Mouse (Mus musculus) left cerebral cortex, postnatal 36 days (tissue): ENCODE measurements around the gene Carmil3. TPM values are rescaled to one million over a fixed set of nuclear protein-coding genes. Genes with fewer than 3 reads are reported as not detected.

Experiments used
- DNase-seq, 2 experiments: peaks; one replicate each; pipeline ENCODE4 v3.0.0; 2021 to 2022; ENCODE audit warnings: low spot score in 2 of 2, mixed read lengths in 1 of 2
- intact Hi-C: fragments of 180-260 bp; cut with DNase I; formaldehyde crosslinking; loops from one replicate; pipeline ENCODE4 v1.15.1; 2025
- total RNA-seq, 2 experiments: library from RNA; stranded (reverse); gene quantifications; 2 replicates each; pipeline ENCODE4 v1.2.3; 2021

The Carmil3 gene
- total RNA-seq, 2 experiments from 2014 or later = 34.4 to 63.1 TPM

DNA sequence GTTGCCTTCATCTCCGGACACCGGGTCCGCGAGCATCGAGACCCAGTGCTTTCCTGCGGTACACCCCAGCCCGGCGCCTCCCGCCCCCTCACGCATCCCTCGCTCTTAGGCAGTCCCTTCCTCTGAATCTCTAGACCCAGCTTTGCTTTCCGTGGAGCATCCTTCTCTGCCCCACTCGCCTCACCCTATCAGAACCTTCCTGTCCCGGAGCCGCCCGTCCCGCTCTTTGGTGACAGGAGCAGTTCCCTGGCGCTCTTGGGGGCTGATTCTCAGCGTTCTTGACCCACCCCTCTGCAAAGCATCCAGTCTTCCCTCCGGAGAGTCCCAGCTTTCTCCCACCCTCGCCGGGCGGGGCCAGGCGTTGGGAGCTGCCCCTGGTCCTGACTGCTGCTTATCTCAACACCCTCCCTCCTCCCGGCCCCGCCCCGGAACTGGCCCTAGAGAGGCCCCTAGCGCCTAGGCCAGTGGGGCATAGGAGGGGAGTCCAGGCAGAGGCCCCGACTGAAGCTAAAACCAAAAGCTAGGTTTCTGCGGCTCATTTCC is 911 bp downstream of the Carmil3 start:
- DNase-seq = peak in 1 of 2 experiments; percentile 63
- intact Hi-C loops = no loop called here

DNA sequence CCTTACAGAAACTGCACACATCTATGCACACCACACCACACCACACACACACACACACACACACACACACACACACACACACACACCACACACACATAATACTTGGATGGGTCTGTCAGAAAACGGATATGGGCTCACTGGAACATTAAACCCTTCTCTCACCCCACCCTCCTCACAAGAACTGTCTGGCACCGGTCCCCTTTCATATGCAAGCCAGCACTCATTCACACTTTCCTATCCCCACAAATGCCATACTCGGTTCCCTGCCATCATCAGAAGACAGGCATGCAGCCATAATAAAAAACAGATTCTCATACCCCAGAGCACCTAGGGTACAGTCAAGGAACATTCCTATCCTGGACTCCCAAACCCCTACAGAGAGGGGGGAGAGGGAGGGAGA is 1.7 kb downstream of the Carmil3 start:
- DNase-seq = no peak
- intact Hi-C loops = no loop called here

DNA sequence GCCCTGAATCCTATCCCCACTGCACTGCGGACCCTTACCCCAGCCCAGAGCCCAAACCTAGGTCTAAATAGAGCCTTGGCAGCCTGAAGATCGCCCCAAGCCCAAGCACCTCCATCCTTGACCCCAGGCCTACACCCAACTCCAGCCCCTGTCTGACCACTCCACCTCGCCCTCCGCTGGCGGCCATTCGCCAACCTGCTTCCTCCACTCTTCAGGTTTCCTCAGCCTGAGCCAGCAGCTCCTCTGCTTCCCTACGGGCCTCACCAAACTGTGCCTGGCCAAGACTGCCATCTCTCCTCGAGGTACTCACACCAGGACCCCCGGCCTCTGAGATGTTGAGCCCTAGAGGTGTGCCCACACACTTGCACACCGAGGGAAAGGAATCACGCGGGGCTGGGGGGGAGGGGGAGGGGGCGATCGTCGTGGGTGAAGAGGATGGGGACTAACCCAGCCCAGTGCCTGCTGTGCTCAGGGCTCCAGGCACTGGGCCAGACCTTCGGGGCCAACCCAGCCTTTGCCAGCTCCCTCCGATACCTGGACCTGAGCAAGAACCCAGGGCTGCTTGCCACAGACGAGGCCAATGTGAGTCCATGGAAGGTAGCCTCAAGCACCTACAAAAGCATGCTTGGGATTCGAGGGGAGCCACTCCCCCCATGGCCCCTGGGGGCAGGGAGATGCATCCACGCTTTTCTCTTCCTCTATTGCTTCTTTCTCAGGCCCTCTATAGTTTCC is 5.2 kb downstream of the Carmil3 start:
- intact Hi-C loops = loop anchor here (5.0 kb wide), 1 partner anchor 47 kb away; the partner anchor contains the start of gene Pck2
- DNase-seq = no peak

DNA sequence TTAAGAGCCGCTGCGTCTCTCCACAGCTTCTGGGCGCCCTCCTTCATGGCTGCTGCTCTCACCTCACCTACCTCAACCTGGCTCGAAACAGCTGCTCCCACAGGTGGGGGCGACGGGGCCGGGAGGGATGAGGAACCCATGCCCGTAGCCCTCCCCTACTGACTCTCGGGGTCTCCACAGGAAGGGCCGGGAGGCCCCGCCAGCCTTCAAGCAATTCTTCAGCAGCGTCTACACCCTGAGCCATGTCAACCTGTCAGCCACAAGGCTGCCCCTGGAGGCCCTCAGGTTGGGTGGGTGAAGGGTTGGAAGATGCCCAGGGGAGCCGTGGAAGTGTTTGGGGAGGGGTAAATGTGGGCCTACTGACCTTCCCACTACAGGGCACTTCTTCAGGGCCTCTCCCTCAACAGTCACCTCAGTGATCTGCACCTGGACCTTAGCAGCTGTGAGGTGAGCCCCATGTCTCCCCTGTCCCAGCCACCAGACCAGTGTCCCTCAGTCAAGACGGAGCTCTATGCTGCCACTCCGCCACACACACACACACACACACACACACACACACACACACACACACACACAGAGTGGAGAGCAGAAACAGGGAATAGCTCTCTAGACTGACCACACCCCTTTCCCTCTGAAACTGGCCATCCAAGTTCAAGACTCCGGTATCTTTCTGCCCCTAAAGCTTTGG is 6.5 kb downstream of the Carmil3 start:
- intact Hi-C loops = loop anchor here (1.0 to 5.0 kb wide), 2 partner anchors 45 to 60 kb away; partner anchors contain the start of gene Pck2
- no peak for DNase-seq

DNA sequence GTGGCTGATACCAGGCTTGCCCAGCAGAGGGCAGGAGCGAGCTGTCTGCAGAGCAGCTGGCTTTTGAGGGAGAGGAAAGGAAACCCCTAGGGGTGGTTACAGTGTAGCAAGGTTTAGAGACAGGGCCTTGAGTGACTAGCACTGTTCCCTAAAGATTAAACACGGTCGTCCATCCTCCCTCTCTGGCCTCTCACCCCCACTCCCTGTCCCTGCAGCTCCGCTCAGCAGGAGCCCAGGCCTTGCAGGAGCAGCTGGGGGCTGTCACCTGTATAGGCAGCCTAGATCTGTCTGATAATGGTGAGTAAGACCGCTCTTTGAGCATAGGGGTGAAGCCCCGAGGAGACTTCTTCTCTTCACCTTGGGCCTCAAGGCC is 7.0 kb downstream of the Carmil3 start:
- intact Hi-C loops = loop anchor here (1.0 to 5.0 kb wide), 2 partner anchors 45 to 60 kb away; partner anchors contain the start of gene Pck2
- DNase-seq = peak; percentile 81 to 82

DNA sequence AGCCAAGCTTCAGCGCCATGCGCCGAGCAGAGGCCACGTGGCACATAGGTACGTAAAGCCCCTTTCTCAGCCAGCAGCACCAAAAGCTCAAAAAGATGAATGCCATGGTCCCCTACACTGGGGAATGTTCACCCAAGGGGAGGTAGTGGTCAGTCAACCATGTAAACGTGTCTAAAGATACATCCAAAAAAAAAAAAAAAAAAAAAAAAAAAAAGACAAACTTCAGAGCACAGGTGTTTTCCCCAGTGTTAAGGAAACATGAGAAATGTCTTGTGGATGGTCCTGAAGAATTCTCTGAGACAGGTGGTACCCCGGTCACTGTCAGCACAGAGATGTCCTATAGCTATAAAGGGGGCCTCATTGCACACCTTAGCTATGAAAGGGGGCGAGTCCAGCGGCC is 15.2 kb downstream of the Carmil3 start:
- DNase-seq = no peak
- intact Hi-C loops = no loop called here

DNA sequence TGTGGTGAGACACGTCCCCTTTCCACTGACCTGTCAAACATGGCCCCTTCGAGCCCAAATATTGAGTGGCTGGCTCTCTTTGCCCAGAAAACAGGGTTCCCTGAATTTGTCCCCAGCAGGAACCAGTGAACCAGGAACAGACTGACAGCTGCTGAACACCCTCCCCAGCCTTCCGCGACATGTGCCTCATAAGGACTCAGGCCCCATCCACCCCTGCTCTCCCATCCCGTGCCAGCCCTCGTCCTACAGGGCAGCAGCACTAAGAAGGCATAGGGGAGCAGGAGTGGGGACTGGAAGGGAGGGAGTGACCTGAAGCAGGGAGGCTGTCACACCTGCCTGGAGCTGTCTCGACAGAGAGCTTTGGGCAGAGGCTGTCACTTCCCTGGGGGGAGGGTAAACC is 17.4 kb downstream of the Carmil3 start:
- DNase-seq = no peak
- intact Hi-C loops = no loop called here

DNA sequence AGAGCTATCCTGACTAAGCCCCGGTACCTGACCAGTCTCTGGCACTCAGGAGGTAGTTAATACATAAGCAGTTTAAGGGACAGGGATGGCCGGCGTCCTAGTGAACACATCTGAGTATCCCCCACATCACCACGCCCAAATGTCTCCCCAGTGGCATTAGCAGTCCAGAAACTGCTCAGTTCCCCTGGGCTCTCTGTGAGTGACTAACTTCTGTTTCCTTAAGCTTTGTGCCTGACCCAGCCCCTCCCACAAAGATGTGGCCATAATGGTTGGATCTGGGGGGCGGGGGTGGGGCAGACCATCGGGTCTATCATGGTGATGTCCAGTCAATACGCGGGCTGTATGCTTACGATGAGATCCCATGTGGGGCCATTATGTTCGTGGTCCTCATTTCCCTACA is 19.1 kb downstream of the Carmil3 start:
- intact Hi-C loops = no loop called here
- no peak for DNase-seq

DNA sequence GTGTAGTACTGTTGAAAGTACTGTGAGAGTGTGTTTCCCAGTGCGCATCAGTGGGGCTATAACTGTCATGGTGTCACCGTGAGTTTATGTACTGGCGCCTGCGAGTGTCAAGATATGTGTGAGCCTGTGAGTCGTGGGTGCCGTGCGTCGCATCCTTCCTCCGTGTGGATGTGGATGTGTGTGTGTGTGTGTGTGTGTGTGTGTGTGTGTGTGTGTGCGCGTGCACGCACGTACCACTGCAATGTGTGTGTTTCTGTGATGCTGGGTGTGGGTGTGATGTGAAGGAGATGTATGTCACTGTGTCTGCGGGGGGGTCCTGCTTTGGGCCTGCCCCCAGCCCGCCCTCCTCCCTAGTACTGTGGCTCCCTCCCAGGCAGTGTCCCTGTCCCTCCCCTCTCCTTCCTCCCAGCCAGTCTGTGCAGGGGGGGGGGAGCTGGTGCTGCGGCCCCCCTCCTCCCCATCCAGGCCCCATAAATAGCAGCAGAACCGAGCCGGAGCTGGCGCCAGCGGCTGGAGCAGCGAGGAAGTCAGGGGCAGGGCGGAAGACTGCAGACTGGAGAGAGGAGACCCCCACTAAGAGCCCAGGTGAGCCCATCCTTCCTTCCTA is 19.8 kb downstream of the Carmil3 start, which contains the start of gene Cpne6:
Gene Cpne6, plus strand, starts transcription at position 321 of the 607 bp plus-strand sequence.
- intact Hi-C loops = no loop called here
- peak; percentile 57 to 60 for DNase-seq

DNA sequence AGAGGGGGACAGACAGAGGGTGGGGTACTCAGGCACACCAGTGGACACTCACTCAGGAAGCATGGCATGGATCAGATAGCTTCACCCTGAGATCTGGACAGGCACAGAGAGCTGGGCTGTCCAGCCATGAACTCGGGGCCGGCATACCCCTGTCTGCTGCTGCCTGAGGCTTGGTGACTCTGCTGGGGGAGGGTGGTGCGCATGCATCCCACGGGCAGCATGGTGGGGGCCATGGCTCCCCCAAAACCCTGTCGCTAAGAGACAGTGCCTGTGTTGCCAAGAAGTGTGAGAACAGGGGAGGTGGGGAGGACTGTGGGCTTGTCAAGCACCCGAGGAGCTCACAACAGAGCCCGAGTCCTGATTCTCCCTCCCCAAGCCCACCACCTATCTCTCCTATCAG is 20.6 kb downstream of the Carmil3 start:
- DNase-seq = peak; percentile 66 to 70
- intact Hi-C loops = no loop called here

DNA sequence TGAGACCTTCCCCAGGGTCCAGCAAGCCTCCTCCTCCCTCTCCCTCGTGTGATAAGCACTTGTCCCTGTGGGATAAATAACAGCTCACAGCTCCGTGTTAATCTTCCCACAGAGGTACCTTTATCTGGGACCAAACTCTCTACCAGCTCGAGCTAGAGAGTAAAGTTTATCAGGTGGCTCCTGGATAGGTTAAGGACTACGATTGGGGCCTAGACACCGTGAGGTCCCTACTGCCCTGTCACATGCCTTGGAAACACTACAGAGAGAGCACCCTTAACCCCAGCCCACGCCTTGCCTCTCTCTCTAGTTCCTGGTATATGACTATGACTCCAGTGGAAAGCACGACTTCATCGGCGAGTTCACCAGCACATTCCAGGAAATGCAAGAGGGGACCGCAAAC is 23.5 kb downstream of the Carmil3 start:
- no peak for DNase-seq
- intact Hi-C loops = no loop called here

DNA sequence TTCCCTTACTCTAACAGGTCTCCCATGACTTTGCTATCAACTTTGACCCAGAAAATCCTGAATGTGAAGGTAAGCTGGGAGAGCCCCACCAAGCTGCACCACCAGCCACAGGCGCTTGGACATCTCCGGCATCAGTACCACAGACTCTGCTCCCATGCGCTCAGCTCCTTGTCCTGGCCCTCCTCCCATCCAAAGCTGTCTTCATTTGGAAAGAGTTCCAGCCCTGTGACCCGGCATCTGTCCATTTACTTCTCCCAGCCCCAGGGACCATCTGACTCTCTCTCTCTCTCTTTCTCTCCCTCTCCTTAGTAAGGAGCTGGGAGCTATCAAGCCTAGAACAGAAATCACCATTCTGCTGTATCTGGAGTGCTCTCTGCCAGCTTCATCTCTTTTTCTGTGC is 25.4 kb downstream of the Carmil3 start:
- DNase-seq = no peak
- intact Hi-C loops = no loop called here

DNA sequence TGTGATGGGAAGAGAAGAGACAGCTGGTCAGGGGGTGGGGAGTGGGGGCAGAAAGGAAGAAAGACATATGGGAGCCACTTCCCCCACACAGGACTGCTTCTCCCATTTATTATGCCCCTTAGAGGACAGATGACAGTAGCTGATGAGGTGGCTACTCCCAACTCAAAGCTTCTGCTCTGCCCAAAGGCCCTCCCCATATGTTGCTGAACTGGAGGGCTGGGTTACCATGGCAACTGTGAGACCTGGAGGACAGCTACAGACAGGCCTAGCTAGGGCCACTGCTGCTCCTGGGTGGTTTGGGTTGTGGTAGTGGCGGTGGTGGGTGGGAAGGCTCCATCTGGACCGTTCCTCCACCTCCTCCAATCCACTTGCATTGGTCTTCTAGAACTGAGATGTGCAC is 28.4 kb downstream of the Carmil3 start:
- peak; percentile 77 to 81 for DNase-seq
- intact Hi-C loops = no loop called here

DNA sequence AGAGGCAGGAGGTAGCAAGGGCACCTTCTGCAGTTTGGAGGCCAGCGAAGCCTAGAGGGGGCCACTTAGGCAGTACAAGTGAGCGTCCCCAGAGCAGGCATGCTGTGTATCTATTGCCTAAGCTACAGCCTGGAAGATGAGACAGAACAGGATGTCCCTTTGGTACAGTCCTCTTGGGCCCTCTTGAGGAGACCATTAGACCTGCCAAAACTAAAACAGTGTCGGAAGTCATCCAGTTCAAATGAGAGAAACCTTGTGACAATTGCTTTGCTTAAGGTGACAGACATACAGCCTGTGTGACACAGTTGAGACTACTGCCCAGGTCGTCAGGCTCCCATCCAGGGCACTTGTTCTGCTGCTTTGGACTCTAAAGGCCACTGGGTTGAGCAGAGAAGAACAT is 29.2 kb downstream of the Carmil3 start:
- DNase-seq = no peak
- intact Hi-C loops = no loop called here

DNA sequence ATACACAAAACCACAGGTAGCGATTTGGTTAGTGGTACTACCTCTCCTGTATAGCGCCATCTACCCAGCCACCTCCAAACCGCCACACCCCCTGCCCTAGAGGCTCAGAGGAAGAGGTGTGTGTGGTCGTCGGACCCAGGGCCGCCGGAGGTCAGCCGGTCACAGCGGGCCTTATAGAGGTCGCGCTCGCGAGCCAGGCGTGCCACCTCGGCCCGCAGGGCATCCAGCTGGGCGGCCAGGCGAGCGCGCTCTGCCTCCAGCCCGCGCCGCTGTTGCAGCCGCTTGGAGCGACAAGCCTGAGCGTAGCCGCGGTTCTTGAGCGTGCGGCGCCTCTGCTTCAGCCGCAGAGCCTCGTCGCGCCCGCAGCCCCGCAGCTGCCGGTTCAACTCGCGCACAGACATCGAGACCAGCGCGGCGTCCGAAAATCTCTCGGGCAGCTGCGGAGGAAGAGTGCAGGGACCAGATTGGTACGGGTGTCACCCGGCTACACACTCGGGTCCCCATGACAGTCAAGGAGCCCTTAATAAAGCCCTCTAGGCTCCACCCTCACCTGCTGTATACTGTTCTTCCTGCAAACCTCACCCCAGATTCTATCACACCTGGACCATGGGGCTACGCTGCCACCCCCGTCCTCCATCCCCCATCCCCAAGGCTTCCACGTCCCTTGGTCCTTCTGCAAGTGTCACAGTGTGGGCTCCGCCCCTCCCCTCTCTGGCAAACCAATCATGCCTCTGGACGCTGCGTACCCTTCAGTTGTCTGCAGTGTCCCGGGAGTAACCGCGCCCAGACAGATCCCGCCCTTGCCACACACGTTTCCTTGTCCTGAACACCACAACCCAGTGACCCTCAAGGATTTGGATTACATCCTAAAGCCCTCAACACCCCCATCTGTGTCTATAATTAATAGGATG is 30.3 kb downstream of the Carmil3 start:
- intact Hi-C loops = no loop called here
- peak; percentile 52 to 65 for DNase-seq

DNA sequence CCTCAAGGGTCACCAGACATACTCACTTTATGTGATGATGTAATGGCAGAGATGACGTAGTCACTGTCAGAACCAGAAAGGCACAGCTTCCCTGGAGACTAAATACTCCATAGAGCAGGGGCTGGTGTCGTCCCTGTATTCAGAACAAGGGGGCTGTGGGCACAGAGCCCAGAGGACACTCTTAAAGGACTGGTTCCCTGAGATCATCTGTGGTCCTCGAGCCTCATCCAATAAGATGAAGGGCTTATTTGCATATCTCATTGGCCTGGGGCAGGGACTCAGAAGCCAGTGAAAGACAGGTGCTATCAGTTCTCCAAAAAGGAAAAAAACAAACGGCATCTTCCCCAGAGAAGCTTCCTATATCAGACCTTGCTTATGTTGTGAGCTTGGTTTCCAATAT is 33.6 kb downstream of the Carmil3 start:
- intact Hi-C loops = no loop called here

DNA sequence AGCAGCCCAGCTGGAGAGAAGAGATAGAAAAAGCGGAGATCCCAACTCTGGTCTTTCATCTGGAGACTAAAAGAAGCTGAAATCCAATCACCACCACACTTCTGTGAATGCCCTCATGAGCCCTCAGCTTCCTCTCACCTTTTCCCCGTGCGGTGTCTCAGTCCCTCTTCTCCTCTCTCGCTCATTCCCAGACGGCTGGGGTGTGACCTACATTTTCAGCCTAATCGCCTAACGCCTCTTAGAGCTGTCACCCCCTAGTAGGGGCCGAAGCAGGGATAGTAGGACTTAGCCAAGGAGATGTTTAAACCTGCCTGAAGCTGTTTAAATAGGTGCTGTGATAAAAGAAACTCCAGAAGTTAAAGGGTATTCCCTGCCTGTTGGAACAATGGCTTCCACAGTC is 34.3 kb downstream of the Carmil3 start, which contains the start of gene Nrl:
Gene Nrl, minus strand, starts transcription at position 197 of the 400 bp plus-strand sequence.
- intact Hi-C loops = no loop called here
- no peak for DNase-seq

More for the DNA sequence above, 33.6 kb downstream of the Carmil3 start:
- DNase-seq = no peak

DNA sequence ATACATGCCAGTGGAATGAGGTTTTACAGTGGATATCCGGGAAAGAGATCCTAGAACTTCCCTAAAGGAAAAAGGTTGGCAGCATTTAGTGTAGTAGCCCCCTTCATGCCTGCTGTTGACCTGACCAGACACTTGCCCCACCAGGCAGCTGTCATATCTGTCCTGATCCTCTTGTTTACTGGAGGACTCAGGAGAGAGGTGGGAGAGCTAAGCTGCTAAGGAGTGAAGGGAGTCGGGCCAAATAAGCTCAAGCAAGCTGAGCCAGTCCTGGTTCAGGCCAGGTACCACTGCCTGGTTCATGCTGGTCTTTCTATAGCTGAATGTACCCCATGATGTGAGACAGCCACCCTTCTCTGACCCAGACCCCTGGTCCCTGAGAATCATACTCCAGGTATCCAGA is 36.2 kb downstream of the Carmil3 start:
- DNase-seq = no peak
- intact Hi-C loops = no loop called here

DNA sequence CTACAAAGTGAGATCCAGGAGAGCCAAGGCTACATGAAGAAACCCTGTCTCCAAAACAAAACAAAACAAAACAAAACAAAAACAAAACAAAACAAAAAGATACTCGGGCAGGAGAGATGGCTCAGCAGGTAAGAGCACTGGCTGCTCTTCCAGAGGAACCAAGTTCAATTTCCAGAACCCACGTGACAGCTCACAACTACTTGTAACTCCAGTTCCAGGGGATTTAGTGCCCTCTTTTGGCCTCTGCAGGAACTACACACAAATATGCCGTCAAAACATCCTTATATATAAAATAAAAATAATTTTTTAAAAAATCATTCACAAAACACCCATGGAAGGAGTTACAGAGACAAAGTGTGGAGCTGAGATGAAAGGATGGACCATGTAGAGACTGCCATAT is 37.5 kb downstream of the Carmil3 start:
- DNase-seq = no peak
- intact Hi-C loops = no loop called here
